Comparison of ENCODE assay signal across 8 mouse cellular contexts in the genomic region with DNA sequence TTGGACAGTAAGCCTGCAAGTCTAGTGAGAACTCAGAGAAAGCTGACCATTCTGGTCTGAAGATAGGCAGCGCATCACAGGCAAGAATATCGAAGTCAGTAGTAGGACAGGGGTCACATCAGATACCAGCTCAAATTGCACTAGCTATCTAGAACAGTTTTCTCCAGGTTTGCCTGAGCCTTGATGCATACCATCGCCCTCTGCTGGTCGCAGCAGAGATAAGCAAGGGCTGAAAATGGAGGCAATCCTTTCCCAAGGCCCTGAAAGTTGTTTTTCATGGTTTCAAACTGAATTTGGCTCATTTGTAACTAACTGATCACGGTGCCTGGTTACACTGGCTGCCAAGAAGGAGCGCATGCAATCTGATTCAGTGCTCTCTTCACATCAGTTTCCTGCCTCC. TPM values are rescaled to one million over a fixed set of nuclear protein-coding genes. Genes with fewer than 3 reads are reported as not detected.
DNase-seq lines count a peak whose midpoint lies in the region; ATAC-seq and TF ChIP-seq lines count a peak whose summit lies in the region.

No protein-coding gene starts in this region.

- peak; percentile 62 for DNase-seq in layer of hippocampus, adult 11-12 months (ENCODE audit: low spot score)
- DNase-seq in layer of hippocampus, adult 9-11 months = no peak
- peak; percentile 77 for DNase-seq in MEL (ENCODE audit: low read depth, low spot score)
- peak; percentile 24 for DNase-seq in cerebellum, adult 11 months
- DNase-seq in gastrocnemius, postnatal 14 days = peak; percentile 62
- peak; percentile 63 for DNase-seq in left cerebral cortex, postnatal 10 days (ENCODE audit: extremely low spot score in 1 of 2, low spot score in 2 of 2)
- DNase-seq in neural tube, embryonic 11.5 days (ENCODE audit: low spot score) = peak; percentile 63
- peak; percentile 61 for DNase-seq in urinary bladder, postnatal 25 days (ENCODE audit: low spot score)

- 39% methylated on average over 6 of the region's 6 CpGs for WGBS in neural tube, embryonic 11.5 days

- peak; percentile 87 to 93 (median 90) for TF ChIP-seq CTCF in MEL (IDR thresholded peaks at IDR 0.05 in 2 of 3, conservative IDR thresholded peaks at IDR 0.05 in 1 of 3; ENCODE audit: control insufficient read depth in 1 of 3, insufficient read depth in 1 of 3, low read depth in 2 of 3, low read length in 3 of 3, poor library complexity in 1 of 3, severe bottlenecking in 1 of 3)

- ATAC-seq in neural tube, embryonic 11.5 days (ENCODE audit: insufficient read depth, low FRiP score, low TSS enrichment) = no peak

- no peak for TF ChIP-seq POLR2A in MEL (IDR thresholded peaks at IDR 0.05; ENCODE audit: control insufficient read depth in 1 of 2, insufficient read depth in 1 of 2, low read depth in 1 of 2, low read length in 2 of 2, poor library complexity in 1 of 2)

- H3K4me3 ChIP-seq in MEL (ENCODE audit: control insufficient read depth in 1 of 2, insufficient read depth in 1 of 2, low read depth in 2 of 2, low read length in 2 of 2) = no peak overlapping the region
- H3K4me3 ChIP-seq in neural tube, embryonic 11.5 days (ENCODE audit: low read depth, low read length) = no peak overlapping the region

- no peaks in the 10 kb centered on the region for H3K9me3 ChIP-seq in MEL (replicated peaks; ENCODE audit: insufficient read depth, low read length)
- no peaks in the 10 kb centered on the region for H3K9me3 ChIP-seq in neural tube, embryonic 11.5 days (ENCODE audit: control insufficient read depth, low read length)

- no peak for TF ChIP-seq EP300 in MEL (IDR thresholded peaks at IDR 0.05; ENCODE audit: low read depth in 1 of 2, low read length in 2 of 2)

- H3K9ac ChIP-seq in MEL (ENCODE audit: control insufficient read depth, low read depth, low read length, poor library complexity, severe bottlenecking) = no peak overlapping the region
- H3K9ac ChIP-seq in neural tube, embryonic 11.5 days (ENCODE audit: low read length) = no peak overlapping the region

- peaks cover 0 to under 1% of the 10 kb centered on the region in 2 experiments; a peak in 3 of 4 replicates for H3K36me3 ChIP-seq in MEL (ENCODE audit: control insufficient read depth in 1 of 2, insufficient read depth in 2 of 2, low read length in 2 of 2)
- peaks cover 4% of the 10 kb centered on the region; the same call in 1 of the 2 replicates for H3K36me3 ChIP-seq in neural tube, embryonic 11.5 days (ENCODE audit: control insufficient read depth, insufficient read depth, low read length)

- TF ChIP-seq RAD21 in MEL (IDR thresholded peaks at IDR 0.05; ENCODE audit: low read depth, low read length) = peak; percentile 69

- H3K27ac ChIP-seq in MEL (ENCODE audit: control insufficient read depth, low read depth, low read length) = no peak overlapping the region
- no peak overlapping the region for H3K27ac ChIP-seq in neural tube, embryonic 11.5 days (ENCODE audit: low read depth, low read length)

- intact Hi-C loops in gastrocnemius, postnatal 14 days (cut with DNase I; ENCODE audit: low total_unique reads) = no loop called here
- intact Hi-C loops in left cerebral cortex, postnatal 10 days (cut with DNase I) = loop anchor here (2.0 kb wide), 1 partner anchor 69 kb away; no protein-coding TSS in a partner anchor

- no peaks in the 10 kb centered on the region for H3K27me3 ChIP-seq in MEL (ENCODE audit: control insufficient read depth in 1 of 2, insufficient read depth in 2 of 2, low read length in 2 of 2)
- no peaks in the 10 kb centered on the region for H3K27me3 ChIP-seq in neural tube, embryonic 11.5 days (ENCODE audit: control insufficient read depth, insufficient read depth, low read length)

- H3K79me2 ChIP-seq in MEL (ENCODE audit: control insufficient read depth, insufficient read depth, low read length, poor library complexity) = no peaks in the 10 kb centered on the region

- H3K4me1 ChIP-seq in MEL (ENCODE audit: control insufficient read depth in 1 of 2, insufficient read depth in 2 of 2, low read length in 2 of 2) = peaks cover 0 to 6% of the 10 kb centered on the region in 2 experiments; a peak in 3 of 4 replicates
- H3K4me1 ChIP-seq in neural tube, embryonic 11.5 days (ENCODE audit: control insufficient read depth, insufficient read depth, low read length) = no peaks in the 10 kb centered on the region

- H3K4me2 ChIP-seq in neural tube, embryonic 11.5 days (ENCODE audit: low read depth) = no peak overlapping the region

TF ChIP-seq in MEL, 35 proteins besides CTCF, POLR2A, EP300 and RAD21:
- TF ChIP-seq POLR2AphosphoS2 (IDR thresholded peaks at IDR 0.05; ENCODE audit: low read length) (no peak), HCFC1 (IDR thresholded peaks at IDR 0.05; ENCODE audit: low read depth, low read length) (no peak), RCOR1 (IDR thresholded peaks at IDR 0.05; ENCODE audit: low read depth, low read length) (no peak), TAL1 (IDR thresholded peaks at IDR 0.05; ENCODE audit: low read length) (no peak), TBP (IDR thresholded peaks at IDR 0.05; ENCODE audit: low read depth, low read length) (no peak), SIN3A (IDR thresholded peaks at IDR 0.05; ENCODE audit: low read length) (no peak; the same call in 1 of the 2 replicates), ZKSCAN1 (IDR thresholded peaks at IDR 0.05; ENCODE audit: low read depth, low read length) (no peak), MAFK (IDR thresholded peaks at IDR 0.05; ENCODE audit: borderline replicate concordance, low read depth, low read length) (no peak), ZMIZ1 (IDR thresholded peaks at IDR 0.05; ENCODE audit: low read depth, low read length) (no peak), ZC3H11A (IDR thresholded peaks at IDR 0.05; ENCODE audit: low read depth, low read length) (peak; percentile 56), UBTF (IDR thresholded peaks at IDR 0.05; ENCODE audit: borderline replicate concordance, insufficient read depth, low read depth, low read length) (no peak), NELFE (IDR thresholded peaks at IDR 0.05; ENCODE audit: low read depth, low read length) (no peak), NRF1 (IDR thresholded peaks at IDR 0.05; ENCODE audit: insufficient read depth, low read depth, low read length, poor library complexity, severe bottlenecking) (no peak), USF2 (IDR thresholded peaks at IDR 0.05; ENCODE audit: borderline replicate concordance in 1 of 2, insufficient read depth in 1 of 2, low read depth in 1 of 2, low read length in 2 of 2) (no peak), USF1 (IDR thresholded peaks at IDR 0.05; ENCODE audit: low read depth, low read length) (no peak), JUND (IDR thresholded peaks at IDR 0.05; ENCODE audit: low read depth, low read length) (no peak), ZNF384 (IDR thresholded peaks at IDR 0.05; ENCODE audit: low read depth, low read length) (no peak), TCF12 (IDR thresholded peaks at IDR 0.05; ENCODE audit: low read depth, low read length) (no peak), KAT2A (conservative IDR thresholded peaks at IDR 0.05; ENCODE audit: low read depth, low read length) (no peak), ELF1 (IDR thresholded peaks at IDR 0.05; ENCODE audit: low read depth, low read length) (no peak), MEF2A (IDR thresholded peaks at IDR 0.05; ENCODE audit: extremely low read depth, insufficient replicate concordance, low read depth, low read length, poor library complexity, severe bottlenecking) (no peak), ETS1 (IDR thresholded peaks at IDR 0.05; ENCODE audit: low read depth, low read length) (no peak), MYC (IDR thresholded peaks at IDR 0.05; ENCODE audit: low read depth, low read length) (no peak), SMC3 (IDR thresholded peaks at IDR 0.05; ENCODE audit: low read depth, low read length) (peak; percentile 88), BHLHE40 (IDR thresholded peaks at IDR 0.05; ENCODE audit: borderline replicate concordance, low read depth, low read length) (no peak), CHD2 (IDR thresholded peaks at IDR 0.05; ENCODE audit: low read length) (no peak), GABPA (IDR thresholded peaks at IDR 0.05; ENCODE audit: low read depth, low read length) (no peak), CHD1 (IDR thresholded peaks at IDR 0.05; ENCODE audit: low read depth, low read length) (no peak), MYB (IDR thresholded peaks at IDR 0.05; ENCODE audit: low read depth, low read length) (no peak), MAZ (IDR thresholded peaks at IDR 0.05; ENCODE audit: low read depth, low read length) (0 out of 2 replicates have a peak, but pooled peaks have one; percentile 22), GATA1 (IDR thresholded peaks at IDR 0.05; ENCODE audit: low read depth, low read length) (peak; percentile 53; the same call in 1 of the 2 replicates), MAX (IDR thresholded peaks at IDR 0.05; ENCODE audit: low read length) (no peak), MXI1 (IDR thresholded peaks at IDR 0.05; ENCODE audit: low read depth, low read length) (no peak), E2F4 (IDR thresholded peaks at IDR 0.05; ENCODE audit: borderline replicate concordance, low read depth, low read length) (no peak), POLR2AphosphoS5 (IDR thresholded peaks at IDR 0.05; ENCODE audit: borderline replicate concordance, low read depth, low read length) (no peak)

RNA-seq across cellular contexts. Expression of gene Dnaja2, which starts 29.0 kb away (rescaled TPM):
- total RNA-seq in MEL (2012; rRNA removed) = 189 and 207 TPM in 2 replicates
- 100 to 1,000 TPM in 1 of 2 experiments, not detected in 1; 307 TPM for polyA plus RNA-seq in MEL (2012; ENCODE audit: insufficient read depth in 1 of 2, insufficient read length in 2 of 2, low read depth in 1 of 2, low replicate concordance in 2 of 2, missing spikeins in 1 of 2)
- 100 to 1,000 TPM; 177 to 178 TPM for total RNA-seq in gastrocnemius, postnatal 14 days (2021)
- 100 to 1,000 TPM; 168 to 184 TPM for total RNA-seq in left cerebral cortex, postnatal 10 days (2021)
- 208 and 212 TPM in 2 replicates for polyA plus RNA-seq in neural tube, embryonic 11.5 days (2014; fragmentation: Nextera tagmentation; extraction: Ambion mirVana)

RNA-seq across cellular contexts. Expression of gene Gpt2, which starts 33.7 kb away (rescaled TPM):
- 10.2 and 24.0 TPM in 2 replicates for total RNA-seq in MEL (2012; rRNA removed)
- polyA plus RNA-seq in MEL (2012; ENCODE audit: insufficient read depth in 1 of 2, insufficient read length in 2 of 2, low read depth in 1 of 2, low replicate concordance in 2 of 2, missing spikeins in 1 of 2) = 10 to 100 TPM in 1 of 2 experiments, not detected in 1; 25.3 TPM
- 100 to 1,000 TPM in 1 of 2 experiments, 10 to 100 TPM in 1; 74.7 to 129 TPM for total RNA-seq in gastrocnemius, postnatal 14 days (2021)
- total RNA-seq in left cerebral cortex, postnatal 10 days (2021) = 10 to 100 TPM; 36.6 to 50.0 TPM
- 37.9 and 42.9 TPM in 2 replicates for polyA plus RNA-seq in neural tube, embryonic 11.5 days (2014; fragmentation: Nextera tagmentation; extraction: Ambion mirVana)
